Mouse (Mus musculus) ES-E14 (cell line): ENCODE measurements around the gene Gm10251.
"Not testable (repeated sequence)": the region's sequence is repeated elsewhere in the genome, so short reads cannot be mapped to it uniquely, and the experiment has no call there.

Source experiments
- HCFC1 ChIP-seq: IDR thresholded peaks from 2 replicates; pipeline ENCODE4 v1.6.1; 2012; ENCODE audit warnings: low read length, inconsistent platforms, borderline replicate concordance; ENCODE audit not compliant: insufficient read depth
- ZNF384 ChIP-seq: IDR thresholded peaks from 2 replicates; pipeline ENCODE4 v1.6.1; 2012; ENCODE audit warnings: low read depth, low read length, inconsistent platforms

DNA sequence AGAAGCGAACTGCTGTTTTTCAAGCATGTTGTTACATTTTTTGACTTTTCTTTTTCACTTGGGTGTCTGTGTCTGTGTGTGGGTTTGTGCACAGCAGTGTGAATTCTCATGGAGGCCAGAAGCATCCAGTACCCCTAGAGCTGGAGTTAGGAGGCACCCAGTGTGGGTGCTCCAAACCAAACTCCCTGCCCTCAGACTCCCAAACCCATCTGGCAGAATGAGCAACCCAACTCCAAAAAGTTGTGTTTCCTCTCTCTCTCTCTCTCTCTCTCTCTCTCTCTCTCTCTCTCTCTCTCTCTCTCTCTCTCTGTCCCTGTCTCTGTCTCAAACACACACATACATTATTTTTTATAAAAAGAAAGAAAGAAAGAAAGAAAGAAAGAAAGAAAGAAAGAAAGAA, 77.5 kb downstream of the Gm10251 start:
- not testable (repeated sequence) for TF ChIP-seq ZNF384, HCFC1
